In genomic region chr4:90696945-90697344, GRCm38 (mm10) we compare ENCODE assay signal across 20 mouse cellular contexts.
DNase-seq lines count a peak whose midpoint lies in the region; ATAC-seq and TF ChIP-seq lines count a peak whose summit lies in the region.
"Had no signal": no experiment of that assay in that cellular context is flagged by ENCODE, and none has a peak within 500 bp of the region (broad histone marks: within the 10 kb centered on the region; RNA-seq: fewer than 3 reads in every experiment).

No protein-coding gene starts in this region.

- no peak for TF ChIP-seq CTCF in brain, embryonic 14.5 days (IDR thresholded peaks at IDR 0.05; ENCODE audit: borderline replicate concordance, extremely low read depth, insufficient read depth, insufficient read length)
- no peak for TF ChIP-seq CTCF in forebrain, postnatal 0 days (IDR thresholded peaks at IDR 0.05; ENCODE audit: low read depth)
- TF ChIP-seq CTCF in stomach, postnatal 0 days (IDR thresholded peaks at IDR 0.05; ENCODE audit: low read depth): no peak

- no peak for TF ChIP-seq EP300 in stomach, postnatal 0 days (optimal IDR thresholded peaks at IDR 0.05)

- 64% methylated on average over 5 of the region's 5 CpGs for WGBS in forebrain, embryonic 13.5 days
- WGBS in forebrain, embryonic 10.5 days: 86% methylated on average over 5 of the region's 5 CpGs
- 51% methylated on average over 5 of the region's 5 CpGs for whole genome bisulfite sequencing in forebrain, postnatal 0 days
- WGBS in stomach, postnatal 0 days: 71% methylated on average over 5 of the region's 5 CpGs

- H3K9ac ChIP-seq in forebrain, embryonic 13.5 days: no peak overlapping the region
- H3K9ac ChIP-seq in forebrain, postnatal 0 days: no peak overlapping the region
- no peak overlapping the region for H3K9ac ChIP-seq in stomach, postnatal 0 days (ENCODE audit: low read length)
- H3K9ac ChIP-seq: embryonic facial prominence, embryonic 13.5 days; embryonic facial prominence, embryonic 15.5 days had no signal

- no peaks in the 10 kb centered on the region for H3K27me3 ChIP-seq in forebrain, embryonic 13.5 days
- H3K27me3 ChIP-seq in forebrain, embryonic 10.5 days (ENCODE audit: poor library complexity, severe bottlenecking): no peaks in the 10 kb centered on the region
- H3K27me3 ChIP-seq in forebrain, postnatal 0 days (ENCODE audit: insufficient read depth, low read length): no peaks in the 10 kb centered on the region
- H3K27me3 ChIP-seq in stomach, postnatal 0 days (ENCODE audit: control insufficient read depth, insufficient read depth, low read length): no peaks in the 10 kb centered on the region
- H3K27me3 ChIP-seq: embryonic facial prominence, embryonic 13.5 days; embryonic facial prominence, embryonic 15.5 days had no signal

- H3K27ac ChIP-seq in forebrain, embryonic 13.5 days: no peak overlapping the region
- H3K27ac ChIP-seq in forebrain, embryonic 10.5 days: no peak overlapping the region
- no peak overlapping the region for H3K27ac ChIP-seq in forebrain, postnatal 0 days (ENCODE audit: low read depth, low read length)
- no peak overlapping the region for H3K27ac ChIP-seq in stomach, postnatal 0 days (replicated peaks)
- H3K27ac ChIP-seq: embryonic facial prominence, embryonic 13.5 days; embryonic facial prominence, embryonic 15.5 days had no signal

- H3K4me2 ChIP-seq in forebrain, embryonic 13.5 days: no peak overlapping the region
- no peak overlapping the region for H3K4me2 ChIP-seq in forebrain, postnatal 0 days (ENCODE audit: low read depth)
- no peak overlapping the region for H3K4me2 ChIP-seq in stomach, postnatal 0 days (replicated peaks; ENCODE audit: low read depth)
- H3K4me2 ChIP-seq: embryonic facial prominence, embryonic 13.5 days; embryonic facial prominence, embryonic 15.5 days had no signal

- DNase-seq in forebrain, embryonic 10.5 days (ENCODE audit: extremely low spot score, low spot score): no peak
- peak; percentile 14 for DNase-seq in brain, adult 2 months (ENCODE audit: low read depth, low spot score)
- DNase-seq in brain, embryonic 14.5 days (ENCODE audit: low read depth): peak; percentile 57
- peak; percentile 4 for DNase-seq in forebrain, postnatal 0 days
- DNase-seq in stomach, postnatal 0 days (ENCODE audit: low spot score): no peak
- DNase-seq in gastrocnemius, postnatal 10 days: no peak
- DNase-seq: adrenal gland, adult 2 months; adrenal gland, postnatal 10 days; adrenal gland, postnatal 25 days; cerebellum, adult 11 months; cerebellum, adult 18-20 months; cerebellum, adult 8-10 months; cerebellum, adult 9-11 months; cerebellum, postnatal 14 days; cerebellum, postnatal 36 days; embryo, embryonic 11 days had no signal

- H3K9me3 ChIP-seq in forebrain, embryonic 13.5 days (replicated peaks): no peaks in the 10 kb centered on the region
- H3K9me3 ChIP-seq in forebrain, embryonic 10.5 days: no peaks in the 10 kb centered on the region
- no peaks in the 10 kb centered on the region for H3K9me3 ChIP-seq in forebrain, postnatal 0 days (ENCODE audit: low read length)
- H3K9me3 ChIP-seq in stomach, postnatal 0 days (ENCODE audit: control insufficient read depth, low read length): no peaks in the 10 kb centered on the region
- H3K9me3 ChIP-seq: embryonic facial prominence, embryonic 13.5 days; embryonic facial prominence, embryonic 15.5 days had no signal

- H3K4me3 ChIP-seq in forebrain, embryonic 13.5 days: no peak overlapping the region
- no peak overlapping the region for H3K4me3 ChIP-seq in forebrain, embryonic 10.5 days
- H3K4me3 ChIP-seq in forebrain, postnatal 0 days (ENCODE audit: low read depth, low read length): no peak overlapping the region
- no peak overlapping the region for H3K4me3 ChIP-seq in stomach, postnatal 0 days (ENCODE audit: low read depth, low read length)
- H3K4me3 ChIP-seq: embryonic facial prominence, embryonic 13.5 days; embryonic facial prominence, embryonic 15.5 days; erythroblast, embryonic 14.5 days had no signal

- H3K4me1 ChIP-seq in forebrain, embryonic 13.5 days: no peaks in the 10 kb centered on the region
- no peaks in the 10 kb centered on the region for H3K4me1 ChIP-seq in forebrain, embryonic 10.5 days
- no peaks in the 10 kb centered on the region for H3K4me1 ChIP-seq in forebrain, postnatal 0 days (ENCODE audit: insufficient read depth)
- no peaks in the 10 kb centered on the region for H3K4me1 ChIP-seq in stomach, postnatal 0 days (replicated peaks; ENCODE audit: control insufficient read depth, insufficient read depth)
- H3K4me1 ChIP-seq: embryonic facial prominence, embryonic 13.5 days; embryonic facial prominence, embryonic 15.5 days had no signal

- no peak for TF ChIP-seq POLR2A in brain, embryonic 14.5 days (IDR thresholded peaks at IDR 0.05; ENCODE audit: borderline replicate concordance, extremely low read depth, insufficient read depth, insufficient read length, poor library complexity, severe bottlenecking)

- H3K36me3 ChIP-seq in forebrain, embryonic 13.5 days (ENCODE audit: poor library complexity, severe bottlenecking): no peaks in the 10 kb centered on the region
- no peaks in the 10 kb centered on the region for H3K36me3 ChIP-seq in forebrain, embryonic 10.5 days (replicated peaks)
- H3K36me3 ChIP-seq in forebrain, postnatal 0 days (ENCODE audit: insufficient read depth): no peaks in the 10 kb centered on the region
- H3K36me3 ChIP-seq in stomach, postnatal 0 days (ENCODE audit: control insufficient read depth, insufficient read depth, low read length): no peaks in the 10 kb centered on the region
- H3K36me3 ChIP-seq: embryonic facial prominence, embryonic 13.5 days; embryonic facial prominence, embryonic 15.5 days had no signal

- 0 out of 2 replicates have a peak, but pooled peaks have one; percentile 48 for ATAC-seq in forebrain, embryonic 13.5 days
- ATAC-seq in forebrain, postnatal 0 days: peak; percentile 53
- no peak for ATAC-seq in stomach, postnatal 0 days (ENCODE audit: low FRiP score, low TSS enrichment)

Comparison
In these comparisons a context has a peak if more than half of its experiments do, and no peak if none do; other contexts are left out.
1. DNase-seq: peak in brain, adult 2 months (single experiment), brain, embryonic 14.5 days (single experiment) and forebrain, postnatal 0 days (single experiment); none in forebrain, embryonic 10.5 days (single experiment), stomach, postnatal 0 days (single experiment) and gastrocnemius, postnatal 10 days (single experiment).